Mouse (Mus musculus): ENCODE measurements around the gene Tmem254c.
"Not testable (repeated sequence)": the region's sequence is repeated elsewhere in the genome, so short reads cannot be mapped to it uniquely, and the experiment has no call there.

Gene Tmem254c

GRCm38 (mm10) chr14:26067325-26067633 is at the start of gene Tmem254c:
Gene Tmem254c, minus strand, starts transcription at chr14:26067355.
- DNase-seq (ENCODE audit: low spot score): not testable (repeated sequence)

- not testable (repeated sequence) for DNase-seq (ENCODE audit: low spot score)
Measured at GRCm38 (mm10) chr14:26097622-26098021, 30.5 kb upstream of the Tmem254c start.

GRCm38 (mm10) chr14:26081997-26082396 is 14.8 kb upstream of the Tmem254c start, which contains the start of gene Cphx3:
Gene Cphx3, plus strand, starts transcription at chr14:26082297.
- DNase-seq (ENCODE audit: low spot score): not testable (repeated sequence)

GRCm38 (mm10) chr14:26081216-26081615 is 14.1 kb upstream of the Tmem254c start, which contains the start of gene Cphx2:
Gene Cphx2, plus strand, starts transcription at chr14:26081516.
- not testable (repeated sequence) for DNase-seq (ENCODE audit: low spot score)

GRCm38 (mm10) chr14:26076620-26077390 is 9.7 kb upstream of the Tmem254c start:
- not testable (repeated sequence) for DNase-seq (ENCODE audit: low spot score)

- DNase-seq (ENCODE audit: low spot score): not testable (repeated sequence)
Measured at GRCm38 (mm10) chr14:26066574-26067324, 406 bp downstream of the Tmem254c start.

GRCm38 (mm10) chr14:26059362-26059761 is 7.8 kb downstream of the Tmem254c start:
- DNase-seq (ENCODE audit: low spot score): not testable (repeated sequence)

GRCm38 (mm10) chr14:26058184-26058583 is 9.0 kb downstream of the Tmem254c start:
- not testable (repeated sequence) for DNase-seq (ENCODE audit: low spot score)

- DNase-seq (ENCODE audit: low spot score): not testable (repeated sequence)
Measured at GRCm38 (mm10) chr14:26048767-26049166, 18.4 kb downstream of the Tmem254c start.

GRCm38 (mm10) chr14:26047026-26047425 is 20.1 kb downstream of the Tmem254c start:
- not testable (repeated sequence) for DNase-seq (ENCODE audit: low spot score)

GRCm38 (mm10) chr14:26045007-26045406 is 22.1 kb downstream of the Tmem254c start:
- not testable (repeated sequence) for DNase-seq (ENCODE audit: low spot score)

- not testable (repeated sequence) for DNase-seq (ENCODE audit: low spot score)
Measured at GRCm38 (mm10) chr14:26042611-26043010, 24.5 kb downstream of the Tmem254c start, which contains the start of gene Gm9780. Gene Gm9780, minus strand, starts transcription at chr14:26042711.

GRCm38 (mm10) chr14:26035439-26035838 is 31.7 kb downstream of the Tmem254c start:
- not testable (repeated sequence) for DNase-seq (ENCODE audit: low spot score)

GRCm38 (mm10) chr14:26034364-26034763 is 32.8 kb downstream of the Tmem254c start:
- DNase-seq (ENCODE audit: low spot score): not testable (repeated sequence)

GRCm38 (mm10) chr14:26025653-26026052 is 41.5 kb downstream of the Tmem254c start:
- DNase-seq (ENCODE audit: low spot score): not testable (repeated sequence)

GRCm38 (mm10) chr14:26022831-26023230 is 44.3 kb downstream of the Tmem254c start:
- DNase-seq (ENCODE audit: low spot score): not testable (repeated sequence)

GRCm38 (mm10) chr14:26021555-26021954 is 45.6 kb downstream of the Tmem254c start:
- not testable (repeated sequence) for DNase-seq (ENCODE audit: low spot score)

GRCm38 (mm10) chr14:26016414-26016813 is 50.7 kb downstream of the Tmem254c start:
- DNase-seq (ENCODE audit: low spot score): not testable (repeated sequence)

Measured in yolk sac, embryonic 10.5 days (tissue).